Mouse (Mus musculus): ENCODE results near the gene P4hb. TPM values are rescaled to one million over a fixed set of nuclear protein-coding genes. Genes with fewer than 3 reads are reported as not detected.
A peak's percentile ranks its signal among the peaks of the same experiment; 100 is the strongest.
"Not testable (repeated sequence)": the region's sequence is repeated elsewhere in the genome, so short reads cannot be mapped to it uniquely, and the experiment has no call there.

The P4hb gene
- polyA plus RNA-seq, 1 experiment from 2014 or later: 253 TPM

DNA sequence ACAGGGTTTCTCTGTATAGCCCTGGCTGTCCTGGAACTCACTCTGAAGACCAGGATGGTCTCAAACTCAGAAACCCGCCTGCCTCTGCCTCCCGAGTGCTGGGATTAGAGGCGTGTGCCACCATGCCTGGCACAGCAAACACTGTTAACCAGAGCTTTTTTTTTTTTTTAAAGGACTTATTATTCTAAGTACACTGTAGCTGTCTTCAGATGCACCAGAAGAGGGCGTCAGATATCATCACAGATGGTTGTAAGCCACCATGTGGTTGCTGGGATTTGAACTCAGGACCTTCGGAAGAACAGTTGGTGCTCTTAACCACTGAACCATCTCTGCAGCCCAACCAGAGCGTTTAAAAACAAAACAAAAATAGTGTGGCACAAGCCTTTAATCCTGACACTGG, 14.2 kb downstream of the P4hb start:
- not testable (repeated sequence) for H3K27ac ChIP-seq, H3K4me2 ChIP-seq, H3K4me3 ChIP-seq, H3K27me3 ChIP-seq, H3K4me1 ChIP-seq, H3K9ac ChIP-seq, ATAC-seq
- WGBS: 87% methylated on average over 6 of the region's 6 CpGs
- Histone ChIP-seq H3K9me3 (replicated peaks) (peaks cover 11% of the 10 kb centered on the region), H3K36me3 (ENCODE audit: poor library complexity, severe bottlenecking) (peaks cover 53% of the 10 kb centered on the region)

DNA sequence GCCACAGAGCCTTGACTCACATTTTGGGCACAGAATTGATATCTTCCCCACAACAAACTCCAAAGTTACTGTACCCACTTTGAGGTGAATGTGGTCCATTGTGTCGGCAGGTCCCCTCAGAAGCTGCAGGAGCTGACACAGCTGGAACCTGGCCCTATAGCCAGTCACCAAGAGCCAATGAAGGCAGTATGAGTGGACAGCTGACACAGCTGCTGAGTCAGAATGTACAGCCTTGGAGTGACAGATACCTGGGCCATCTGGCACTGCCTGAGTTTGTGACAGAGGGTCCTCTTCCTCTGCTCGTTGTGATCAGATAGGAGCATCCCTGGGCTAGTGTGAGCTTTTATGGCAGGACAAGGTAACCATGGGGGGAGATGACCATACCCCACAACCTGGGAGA, 17.8 kb downstream of the P4hb start:
- Histone ChIP-seq H3K4me3 (no peak overlapping the region), H3K9ac (no peak overlapping the region), H3K4me2 (no peak overlapping the region), H3K9me3 (replicated peaks) (peaks cover 11% of the 10 kb centered on the region), H3K36me3 (ENCODE audit: poor library complexity, severe bottlenecking) (peaks cover 17% of the 10 kb centered on the region), H3K27me3 (no peaks in the 10 kb centered on the region), H3K4me1 (peaks cover 5% of the 10 kb centered on the region), H3K27ac (no peak overlapping the region)
- WGBS: 79% methylated on average over 2 of the region's 2 CpGs
- no peak for ATAC-seq

DNA sequence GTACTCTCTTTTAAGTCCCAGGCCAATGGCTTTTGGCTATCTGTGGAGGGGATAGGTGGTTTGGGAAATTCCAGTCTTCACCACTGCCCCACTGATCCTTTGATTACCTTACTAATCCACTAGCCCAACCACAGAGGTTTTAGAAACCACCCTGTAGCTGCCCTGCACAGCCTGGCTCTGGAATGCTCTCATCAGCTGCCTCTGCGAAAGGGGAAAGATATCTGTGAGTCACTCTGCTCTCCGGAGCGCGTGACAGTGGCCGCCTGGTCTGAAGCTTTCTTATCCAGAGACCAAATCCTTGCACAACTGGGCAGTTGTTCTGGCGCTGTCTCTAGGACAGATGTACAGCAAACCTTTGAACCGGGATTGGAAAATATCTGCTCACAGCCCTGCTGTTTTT, 18.2 kb downstream of the P4hb start:
- Histone ChIP-seq H3K4me2 (no peak overlapping the region), H3K9me3 (replicated peaks) (peaks cover 11% of the 10 kb centered on the region), H3K36me3 (ENCODE audit: poor library complexity, severe bottlenecking) (peaks cover 13% of the 10 kb centered on the region), H3K27ac (no peak overlapping the region), H3K9ac (no peak overlapping the region), H3K4me1 (peaks cover 9% of the 10 kb centered on the region), H3K4me3 (no peak overlapping the region), H3K27me3 (no peaks in the 10 kb centered on the region)
- 79% methylated on average over 7 of the region's 7 CpGs for WGBS
- ATAC-seq: no peak

DNA sequence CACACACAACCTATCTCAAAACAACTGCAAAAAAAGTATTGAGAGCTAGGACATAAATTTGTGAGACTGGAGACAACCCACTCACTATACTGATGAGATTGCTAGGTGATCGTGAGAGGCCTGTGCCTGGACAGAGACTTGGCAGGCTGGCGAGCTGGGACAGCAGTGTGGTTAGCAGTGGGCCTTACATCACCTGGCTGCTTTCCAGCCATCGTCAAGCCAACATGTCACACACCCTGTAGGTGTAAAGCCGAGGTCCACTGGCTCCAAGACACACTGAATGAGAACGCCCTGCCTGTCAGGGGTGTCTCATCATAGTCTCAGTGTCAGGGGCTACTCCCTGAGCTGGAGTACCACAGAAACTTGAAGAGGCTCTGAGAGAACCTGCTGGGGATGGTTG, 20.3 kb downstream of the P4hb start:
- no peaks in the 10 kb centered on the region for H3K36me3 ChIP-seq (ENCODE audit: poor library complexity, severe bottlenecking)
- H3K4me1 ChIP-seq: peaks cover 22% of the 10 kb centered on the region
- 66% methylated on average over 5 of the region's 5 CpGs for WGBS
- no peak overlapping the region for H3K4me3 ChIP-seq
- no peak overlapping the region for H3K27ac ChIP-seq
- peak overlapping the region; percentile 34; the same call in 1 of the 2 replicates for H3K9ac ChIP-seq
- peaks cover 8% of the 10 kb centered on the region for H3K9me3 ChIP-seq (replicated peaks)
- H3K27me3 ChIP-seq: no peaks in the 10 kb centered on the region
- H3K4me2 ChIP-seq: no peak overlapping the region
- no peak for ATAC-seq

DNA sequence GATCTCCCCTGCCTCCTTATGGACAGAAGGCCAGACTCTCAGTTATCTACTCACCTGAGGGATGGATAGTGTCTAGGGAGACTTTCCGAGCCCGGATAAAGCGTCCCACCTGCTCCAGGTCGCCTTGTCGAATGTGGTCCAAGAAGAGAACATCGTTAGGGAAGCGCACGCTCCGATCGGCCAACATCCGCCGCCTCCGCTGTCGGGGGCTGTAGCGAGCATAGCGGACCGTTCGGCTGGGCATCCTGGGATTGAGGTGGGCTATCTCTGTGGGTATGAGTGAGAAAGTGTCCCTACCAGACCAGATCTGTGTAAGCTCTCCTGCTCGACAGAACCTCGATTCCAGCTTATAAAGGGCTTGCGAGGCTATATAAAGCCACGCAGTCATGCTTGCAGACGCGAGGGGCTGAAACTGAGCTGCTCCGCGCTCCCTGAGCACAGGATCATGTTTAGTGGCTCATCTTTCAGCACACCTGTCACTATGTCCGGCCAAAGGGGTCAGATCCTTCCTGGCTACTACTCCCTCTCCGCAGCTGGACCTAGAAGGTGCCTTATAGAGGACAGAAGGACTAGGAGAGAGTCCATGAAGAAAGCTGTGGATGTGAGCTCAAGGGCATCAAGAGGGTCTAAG, 22.1 kb downstream of the P4hb start, which contains the start of gene Ppp1r27:
Gene Ppp1r27, minus strand, starts transcription at position 323 of the 631 bp plus-strand sequence.
- Histone ChIP-seq H3K27ac (peak within 1 kb of the TSS; percentile 63), H3K27me3 (no peaks in the 10 kb centered on the region), H3K9me3 (replicated peaks) (no peaks in the 10 kb centered on the region), H3K4me3 (peak within 1 kb of the TSS; percentile 99), H3K4me2 (peak within 1 kb of the TSS; percentile 94), H3K36me3 (ENCODE audit: poor library complexity, severe bottlenecking) (peaks cover 6% of the 10 kb centered on the region; the same call in 1 of the 2 replicates), H3K4me1 (peaks cover 28% of the 10 kb centered on the region), H3K9ac (peak within 1 kb of the TSS; percentile 98)
- 95% methylated on average over 28 of the region's 28 CpGs for WGBS
- no peak for ATAC-seq

DNA sequence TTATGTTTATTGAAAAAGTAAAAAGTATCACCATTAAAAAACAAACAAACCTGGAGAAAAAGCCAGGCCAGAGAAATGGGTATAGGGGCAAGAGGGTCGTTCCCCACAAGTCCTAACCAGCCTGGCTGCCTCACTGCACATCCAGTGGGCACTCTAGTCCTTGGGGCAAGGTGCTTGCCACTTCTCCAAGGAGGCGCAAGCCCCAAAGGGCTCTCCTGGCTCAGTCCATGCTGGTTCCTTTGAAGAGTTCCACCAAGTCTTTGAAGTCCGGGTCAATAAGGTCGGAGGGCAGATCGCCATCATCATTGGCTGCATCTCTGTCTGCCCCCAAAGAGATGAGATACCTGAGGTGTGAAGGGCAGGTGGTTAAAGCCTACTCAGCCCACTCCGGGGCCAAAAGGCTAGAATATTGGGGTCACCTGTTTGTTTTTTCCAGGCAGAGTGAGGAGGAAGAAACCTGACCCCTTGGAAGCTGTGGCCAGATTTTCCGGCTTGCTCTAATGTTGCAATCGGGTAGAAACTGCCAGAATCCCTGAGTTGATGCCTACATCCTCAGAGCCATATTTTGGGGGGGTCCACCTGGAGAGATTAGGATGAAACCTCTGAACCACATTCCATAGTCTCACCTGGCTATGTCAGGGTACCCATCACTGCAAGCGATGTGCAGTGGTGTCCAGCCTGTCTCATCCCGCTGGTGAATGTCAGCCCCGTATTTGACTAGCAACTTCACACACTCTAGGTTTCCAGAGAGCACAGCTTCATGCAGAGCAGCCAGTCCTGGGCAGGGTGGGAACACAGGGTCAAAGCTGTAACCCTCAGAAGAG, 22.9 kb downstream of the P4hb start:
- peak overlapping the region; percentile 94 for H3K4me2 ChIP-seq
- peak overlapping the region; percentile 99 for H3K4me3 ChIP-seq
- H3K9ac ChIP-seq: peak overlapping the region; percentile 98
- peaks cover 11% of the 10 kb centered on the region; the same call in 1 of the 2 replicates for H3K36me3 ChIP-seq (ENCODE audit: poor library complexity, severe bottlenecking)
- H3K4me1 ChIP-seq: peaks cover 28% of the 10 kb centered on the region
- ATAC-seq: peak; percentile 48; the same call in 1 of the 2 replicates
- WGBS: 72% methylated on average over 11 of the region's 11 CpGs
- H3K27ac ChIP-seq: peak overlapping the region; percentile 63
- H3K9me3 ChIP-seq (replicated peaks): no peaks in the 10 kb centered on the region
- H3K27me3 ChIP-seq: no peaks in the 10 kb centered on the region

DNA sequence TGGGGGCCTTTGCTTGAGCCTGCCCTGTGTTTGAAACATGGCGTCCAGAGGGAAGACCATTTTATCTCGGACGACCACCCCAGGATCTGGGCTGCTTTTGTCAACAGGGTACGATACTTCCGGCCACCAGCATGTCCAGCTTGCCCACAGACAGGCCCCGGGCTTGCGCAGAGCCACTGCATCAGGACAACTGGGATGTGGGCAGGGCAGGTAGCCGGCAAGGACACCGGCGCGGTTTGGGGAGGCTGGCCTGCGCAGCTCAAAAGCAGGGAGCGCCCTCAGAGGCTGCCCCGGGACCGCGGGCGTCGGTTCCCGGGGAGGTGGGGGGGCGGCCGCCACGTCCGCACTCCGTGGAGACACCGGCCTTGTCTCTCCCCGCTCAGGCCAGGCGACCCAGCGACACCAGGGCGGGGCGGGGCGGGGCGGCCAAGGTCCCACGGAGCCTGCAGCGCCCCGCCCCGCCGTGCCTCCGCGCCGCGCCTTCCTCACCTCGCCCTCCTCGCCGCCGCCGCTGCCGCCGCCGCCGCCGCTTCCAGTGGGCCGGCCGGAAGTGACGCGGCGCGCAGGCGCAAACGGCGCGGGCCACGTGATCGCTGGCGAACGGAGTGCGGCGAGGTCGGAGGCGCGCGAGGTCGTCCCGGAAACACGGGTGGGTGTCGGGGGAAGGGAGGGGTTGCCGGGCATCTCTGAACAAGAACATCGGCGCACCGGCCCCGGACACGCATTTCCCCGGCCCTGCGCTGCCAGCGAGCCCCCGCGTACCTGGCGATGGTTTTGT, 23.7 kb downstream of the P4hb start, which contains the start of gene Mcrip1:
Gene Mcrip1, minus strand, starts transcription at position 560 of the 778 bp plus-strand sequence.
- H3K4me2 ChIP-seq: peak within 1 kb of the TSS; percentile 94
- H3K9ac ChIP-seq: peak within 1 kb of the TSS; percentile 98
- H3K9me3 ChIP-seq (replicated peaks): no peaks in the 10 kb centered on the region
- peak within 1 kb of the TSS; percentile 81 for H3K27ac ChIP-seq
- 1% methylated on average over 52 of the region's 87 CpGs for WGBS
- ATAC-seq: peak; percentile 94
- peaks cover 19% of the 10 kb centered on the region for H3K36me3 ChIP-seq (ENCODE audit: poor library complexity, severe bottlenecking)
- H3K27me3 ChIP-seq: no peaks in the 10 kb centered on the region
- peaks cover 28% of the 10 kb centered on the region for H3K4me1 ChIP-seq
- peak within 1 kb of the TSS; percentile 99 for H3K4me3 ChIP-seq

DNA sequence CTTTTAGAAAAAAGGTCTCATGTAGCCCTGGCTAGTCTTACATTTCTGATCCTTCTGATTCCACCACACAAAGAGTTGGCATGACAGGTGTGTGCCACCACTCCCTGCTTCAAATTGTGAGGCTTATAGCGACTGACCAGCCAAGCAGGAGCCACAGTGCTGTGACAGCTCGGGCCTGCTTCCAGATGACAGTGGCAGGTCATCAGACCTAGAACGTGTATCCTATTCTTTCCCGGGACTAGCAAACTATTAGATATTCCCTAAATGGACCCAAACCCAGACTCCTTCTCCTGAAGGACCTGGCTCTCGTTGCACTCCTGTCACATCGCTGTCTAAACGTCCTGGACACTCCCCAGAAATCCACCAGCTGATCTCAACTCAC, 24.3 kb downstream of the P4hb start:
- WGBS: 24% methylated on average over 7 of the region's 7 CpGs
- peaks cover 25% of the 10 kb centered on the region for H3K36me3 ChIP-seq (ENCODE audit: poor library complexity, severe bottlenecking)
- H3K9ac ChIP-seq: peak overlapping the region; percentile 98
- peaks cover 28% of the 10 kb centered on the region for H3K4me1 ChIP-seq
- H3K27ac ChIP-seq: peak overlapping the region; percentile 81; the same call in 1 of the 2 replicates
- H3K4me3 ChIP-seq: peak overlapping the region; percentile 99
- no peaks in the 10 kb centered on the region for H3K9me3 ChIP-seq (replicated peaks)
- H3K27me3 ChIP-seq: no peaks in the 10 kb centered on the region
- ATAC-seq: no peak
- H3K4me2 ChIP-seq: peak overlapping the region; percentile 94

DNA sequence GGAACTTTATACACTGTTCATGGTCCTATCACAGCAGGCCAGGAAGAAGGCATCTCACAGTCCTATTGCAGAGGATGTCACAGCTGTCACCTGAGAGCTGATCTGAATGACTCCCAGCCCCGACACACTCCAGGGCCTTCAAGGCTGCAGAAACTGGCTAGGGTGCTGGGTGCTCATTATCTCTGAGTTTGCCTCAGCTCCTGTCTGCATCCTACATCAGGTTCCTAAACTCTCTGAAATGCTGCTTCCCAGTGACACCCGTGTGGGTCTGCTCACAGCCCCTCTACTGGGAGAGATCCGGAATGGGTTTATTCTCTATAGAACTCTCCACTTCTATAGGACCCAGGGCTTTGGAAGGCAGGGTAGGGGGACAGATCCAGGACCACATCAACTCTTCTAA, 24.8 kb downstream of the P4hb start:
- Histone ChIP-seq H3K27me3 (no peaks in the 10 kb centered on the region), H3K4me3 (peak overlapping the region; percentile 99), H3K36me3 (ENCODE audit: poor library complexity, severe bottlenecking) (peaks cover 31% of the 10 kb centered on the region), H3K4me2 (peak overlapping the region; percentile 94), H3K4me1 (peaks cover 28% of the 10 kb centered on the region), H3K9ac (peak overlapping the region; percentile 98), H3K27ac (no peak overlapping the region), H3K9me3 (replicated peaks) (no peaks in the 10 kb centered on the region)
- WGBS: 85% methylated on average over 3 of the region's 3 CpGs
- no peak for ATAC-seq

DNA sequence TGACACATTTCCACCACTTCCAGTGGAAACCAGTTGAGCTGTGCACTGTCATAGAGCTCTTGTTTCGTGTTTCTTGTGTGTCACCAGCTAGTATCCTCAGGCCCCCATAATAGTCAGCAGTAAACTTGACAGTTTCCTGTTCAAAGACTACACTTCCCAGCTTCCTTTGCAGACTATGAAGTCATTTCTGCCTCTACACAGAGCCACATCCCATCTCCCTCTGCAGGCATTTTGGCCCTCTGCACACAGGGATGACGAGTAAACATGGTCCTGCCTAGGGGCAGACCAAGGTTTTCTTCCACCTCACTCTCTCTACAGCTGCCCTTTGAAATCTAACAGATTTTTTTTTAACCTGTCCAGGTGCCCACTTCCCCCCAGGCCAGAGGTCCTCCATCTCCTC, 25.6 kb downstream of the P4hb start:
- Histone ChIP-seq H3K4me1 (peaks cover 28% of the 10 kb centered on the region), H3K9ac (no peak overlapping the region), H3K27me3 (no peaks in the 10 kb centered on the region), H3K9me3 (replicated peaks) (no peaks in the 10 kb centered on the region), H3K4me3 (no peak overlapping the region), H3K27ac (no peak overlapping the region), H3K36me3 (ENCODE audit: poor library complexity, severe bottlenecking) (peaks cover 38% of the 10 kb centered on the region), H3K4me2 (peak overlapping the region; percentile 10; the same call in 1 of the 2 replicates)
- no peak for ATAC-seq
- WGBS: 65% methylated on average over 2 of the region's 2 CpGs

DNA sequence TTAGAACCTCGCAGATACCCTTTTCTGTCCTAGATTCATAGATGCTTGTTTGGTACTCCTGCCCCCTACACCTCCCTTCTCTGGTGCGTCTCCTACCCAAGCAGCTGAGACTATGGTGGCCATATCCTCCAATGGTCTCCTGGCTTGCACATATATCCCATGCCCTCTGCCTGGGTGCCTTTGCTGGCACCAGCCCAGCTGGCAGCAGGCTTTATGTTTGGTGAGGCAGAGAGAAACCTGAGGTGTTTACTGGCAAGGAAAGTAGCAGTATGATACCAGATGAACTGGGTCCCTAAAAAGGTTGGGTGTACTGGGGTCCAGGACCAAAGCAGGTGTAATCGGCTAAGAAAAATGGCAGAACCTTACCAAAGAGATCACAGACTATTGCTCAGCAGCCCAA, 27.1 kb downstream of the P4hb start:
- ATAC-seq: no peak
- 95% methylated on average over 3 of the region's 3 CpGs for WGBS
- no peaks in the 10 kb centered on the region for H3K9me3 ChIP-seq (replicated peaks)
- H3K4me2 ChIP-seq: no peak overlapping the region
- H3K9ac ChIP-seq: no peak overlapping the region
- H3K4me1 ChIP-seq: peaks cover 28% of the 10 kb centered on the region
- peaks cover 50% of the 10 kb centered on the region for H3K36me3 ChIP-seq (ENCODE audit: poor library complexity, severe bottlenecking)
- no peak overlapping the region for H3K4me3 ChIP-seq
- H3K27me3 ChIP-seq: no peaks in the 10 kb centered on the region
- H3K27ac ChIP-seq: no peak overlapping the region

DNA sequence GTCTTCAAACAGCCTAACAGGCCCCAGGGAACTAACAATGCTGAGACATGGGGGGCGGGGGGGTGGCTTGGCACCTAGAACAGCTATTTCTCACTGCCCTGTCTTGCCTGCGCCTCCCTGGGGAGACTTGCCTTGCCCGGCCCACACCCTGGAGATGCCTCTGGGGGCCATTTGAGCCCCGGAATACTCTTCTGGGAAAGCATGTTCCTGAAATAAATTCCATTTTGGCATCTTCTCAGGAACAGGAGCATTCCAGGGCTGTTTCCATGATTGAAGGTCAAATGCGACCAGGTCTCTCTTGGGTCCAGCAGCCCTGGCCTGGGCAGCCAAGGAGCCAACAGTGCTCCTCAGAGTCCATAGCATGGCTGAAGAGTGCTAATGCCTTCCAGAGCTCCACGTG, 30.7 kb downstream of the P4hb start:
- peaks cover 50% of the 10 kb centered on the region for H3K36me3 ChIP-seq (ENCODE audit: poor library complexity, severe bottlenecking)
- no peaks in the 10 kb centered on the region for H3K27me3 ChIP-seq
- H3K4me3 ChIP-seq: no peak overlapping the region
- H3K4me2 ChIP-seq: no peak overlapping the region
- no peak overlapping the region for H3K9ac ChIP-seq
- ATAC-seq: no peak
- no peak overlapping the region for H3K27ac ChIP-seq
- no peaks in the 10 kb centered on the region for H3K9me3 ChIP-seq (replicated peaks)
- 91% methylated on average over 6 of the region's 6 CpGs for WGBS
- H3K4me1 ChIP-seq: peaks cover 22% of the 10 kb centered on the region
